Mouse (Mus musculus) c-Kit-positive CD71-positive TER-119-negative erythroid progenitor cells, embryonic 14.5 days (primary cell): ENCODE results near the gene Mag.

Experiments used
- DNase-seq: peaks from one replicate; pipeline ENCODE4 v3.0.0-alpha.2; 2013; ENCODE audit warnings: low read depth

The Mag gene

DNA sequence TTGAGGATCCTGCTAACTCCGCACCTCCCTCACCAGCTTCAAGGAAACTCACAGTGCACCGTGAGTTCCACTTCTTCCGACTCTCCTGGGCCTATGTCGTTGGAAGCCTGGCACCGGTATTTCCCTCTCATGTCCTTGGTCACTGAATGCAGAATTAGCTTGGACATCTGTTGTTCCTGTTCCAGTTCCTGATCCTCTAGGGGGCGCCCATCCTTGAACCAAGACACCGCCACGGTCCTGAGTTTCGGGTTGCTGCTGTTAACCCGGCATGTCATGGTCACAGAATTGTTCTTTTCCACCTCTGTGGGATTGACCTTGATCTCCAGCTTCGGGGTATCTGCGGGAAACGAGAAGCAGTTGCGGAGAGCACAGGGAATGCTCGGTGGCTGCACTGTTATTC, 41.6 kb downstream of the Mag start:
- peak; percentile 20 for DNase-seq

DNA sequence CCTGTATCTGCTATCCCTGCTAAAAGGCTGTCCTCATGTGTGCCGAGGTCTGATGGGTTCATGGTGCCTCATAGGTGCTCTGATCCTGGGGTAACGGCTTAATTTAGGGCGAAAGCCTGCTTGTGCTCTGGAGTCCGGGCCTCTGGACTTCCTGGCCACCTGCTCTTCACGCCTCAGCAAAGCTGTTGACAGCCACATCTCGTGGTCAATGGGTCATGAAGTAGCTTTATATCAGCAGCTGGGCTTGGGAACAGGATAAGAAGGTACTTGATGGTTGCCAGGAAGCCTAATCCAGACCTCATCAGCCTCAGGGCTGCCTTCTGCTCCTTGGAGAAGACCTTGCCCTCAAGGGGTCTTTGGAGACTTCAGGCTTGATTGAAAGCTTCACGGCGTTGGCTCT, 51.3 kb downstream of the Mag start:
- no peak for DNase-seq

DNA sequence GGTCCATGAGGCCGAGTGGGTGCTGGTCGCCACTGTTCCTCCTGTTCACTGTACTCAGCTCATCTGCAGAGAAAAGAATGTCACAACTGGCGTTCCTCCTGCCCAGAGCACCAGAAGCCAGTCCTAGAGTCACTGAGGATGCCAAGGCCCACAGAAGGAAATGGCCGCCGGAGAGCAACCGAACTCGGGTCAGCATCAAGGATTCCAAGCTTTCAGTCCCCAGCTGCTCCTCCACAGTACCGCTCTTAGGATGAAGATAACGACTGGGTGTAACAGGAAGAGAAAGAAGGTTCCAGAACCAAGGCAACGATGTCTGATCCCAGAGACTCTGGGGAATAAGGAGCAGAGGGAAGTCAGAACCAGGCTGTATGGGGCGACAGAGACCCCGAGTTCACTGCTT, 53.2 kb downstream of the Mag start, which contains the start of gene Ffar1:
Ffar1 (minus strand) TSS at position 101 of the 400 bp plus-strand sequence.
- no peak for DNase-seq

DNA sequence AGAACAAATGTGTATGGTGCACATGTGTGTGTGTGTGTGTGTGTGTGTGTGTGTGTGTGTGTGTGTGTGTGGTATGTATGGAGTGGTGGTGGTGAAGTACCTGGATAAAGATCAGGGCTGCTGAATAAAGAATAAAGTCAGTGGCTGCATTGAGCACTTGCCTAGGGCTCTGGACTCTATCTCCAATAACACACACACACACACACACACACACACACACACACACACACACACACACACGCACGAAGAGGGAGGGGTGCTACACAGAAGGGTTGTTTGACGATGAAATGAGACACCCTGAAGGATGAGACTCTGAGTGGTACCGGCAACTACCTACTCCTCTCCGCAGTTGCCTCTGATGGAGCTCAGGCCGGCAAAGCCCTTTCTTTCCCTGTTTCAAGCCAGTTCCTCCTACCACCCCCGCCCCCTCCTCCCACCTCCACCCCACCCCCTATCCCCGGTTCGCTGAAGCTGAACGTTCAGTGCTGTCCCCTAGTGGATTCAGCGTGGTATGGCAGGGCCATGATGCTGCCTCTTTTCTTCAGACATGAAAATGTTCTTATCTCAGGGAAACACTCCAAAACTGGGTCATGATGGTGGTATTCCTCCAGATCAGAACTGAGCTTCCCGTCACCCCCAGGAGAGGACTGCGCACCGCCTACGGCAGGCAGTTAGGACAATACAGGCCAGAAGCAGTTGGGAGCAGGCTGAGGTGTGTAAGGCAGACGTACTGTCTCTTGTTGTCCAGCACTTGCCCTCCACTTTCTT, 54.9 kb downstream of the Mag start:
- DNase-seq: peak; percentile 33

DNA sequence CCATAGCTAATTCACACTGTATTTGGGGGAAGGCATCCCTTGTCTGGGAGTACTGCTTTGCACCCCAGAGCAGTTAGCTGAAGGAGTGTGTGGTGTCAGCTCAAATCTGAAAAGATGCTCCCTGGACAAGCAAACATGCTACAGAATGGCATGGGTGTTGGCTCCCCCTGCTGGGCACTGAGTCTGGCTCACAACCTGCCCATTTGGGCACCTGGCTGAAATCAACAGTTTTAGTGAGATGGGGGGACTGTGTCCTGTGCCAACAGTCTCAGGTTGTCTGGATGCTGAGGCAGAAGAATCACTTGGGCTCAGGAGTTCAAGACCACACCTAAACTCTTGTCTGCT, 55.4 kb downstream of the Mag start:
- peak; percentile 36 for DNase-seq

DNA sequence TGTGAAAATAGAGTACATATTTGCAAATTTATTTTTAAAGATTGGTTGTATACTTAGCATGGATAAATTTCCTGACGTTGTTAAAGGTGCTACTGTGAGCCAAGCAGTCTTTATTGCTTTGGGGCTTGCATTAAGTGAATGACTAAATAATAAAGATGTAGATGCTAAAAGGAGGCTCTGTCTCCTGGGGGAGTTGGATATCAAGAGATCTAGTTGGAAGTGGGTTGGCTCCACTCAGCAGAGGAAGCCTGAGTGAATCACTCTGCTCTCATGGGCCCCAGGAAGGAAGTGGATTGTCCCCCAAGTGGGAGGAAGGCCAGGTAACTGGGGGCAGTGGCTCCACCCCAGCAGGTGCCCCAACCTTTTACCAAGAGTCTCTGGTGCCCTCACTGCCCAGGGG, 56.9 kb downstream of the Mag start:
- no peak for DNase-seq

DNA sequence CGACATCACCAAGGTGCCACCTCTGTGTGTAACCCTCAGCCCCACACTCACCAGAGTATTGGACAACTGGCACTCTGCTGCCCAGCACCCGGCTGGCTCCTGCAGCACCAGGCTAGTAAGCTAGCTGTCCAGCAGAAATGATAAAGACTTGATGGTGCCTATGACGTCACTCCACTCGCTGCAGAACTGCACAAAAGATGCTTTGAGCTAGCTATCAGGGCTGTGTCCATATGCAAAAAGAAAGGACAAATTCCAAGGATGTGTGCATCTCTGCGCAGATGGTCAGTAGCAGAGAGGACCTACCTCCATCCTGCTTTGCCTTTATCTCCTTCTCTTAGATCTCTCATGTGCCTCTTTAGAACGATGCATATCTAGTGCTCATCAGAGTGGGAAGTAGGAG, 58.6 kb downstream of the Mag start, which contains the start of gene Ffar3:
Ffar3 (minus strand) TSS at position 101 of the 400 bp plus-strand sequence.
- no peak for DNase-seq

DNA sequence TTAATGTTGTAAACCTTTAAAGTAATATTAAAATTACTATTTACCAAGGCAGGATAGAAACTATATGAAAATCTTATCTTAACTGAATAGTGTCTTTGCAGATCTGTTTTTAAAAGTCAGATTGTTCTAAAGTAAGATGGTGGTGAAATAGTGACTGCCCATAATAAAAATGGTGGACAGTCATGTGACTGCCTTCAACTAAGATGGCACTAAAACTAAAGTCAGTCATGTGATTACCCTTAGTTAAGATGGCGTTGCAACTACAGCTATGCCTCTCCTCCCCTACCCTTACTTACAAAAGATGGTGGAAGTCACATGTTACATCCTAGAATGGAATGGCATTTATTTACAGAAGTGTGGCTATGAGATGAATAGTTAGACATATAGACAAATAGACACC, 63.3 kb downstream of the Mag start:
- DNase-seq: no peak
